Mouse (Mus musculus): ENCODE data around the gene Defb28. TPM values are rescaled to one million over a fixed set of nuclear protein-coding genes. Genes with fewer than 3 reads are reported as not detected.

The Defb28 gene
- not detected in 2 replicates for polyA plus RNA-seq (2015; fragmentation: Nextera tagmentation; extraction: Ambion mirVana)

- Histone ChIP-seq H3K4me1 (no peaks in the 10 kb centered on the region), H3K27me3 (no peaks in the 10 kb centered on the region), H3K4me3 (no peak within 1 kb of the TSS), H3K36me3 (no peaks in the 10 kb centered on the region), H3K9ac (no peak within 1 kb of the TSS), H3K9me3 (no peaks in the 10 kb centered on the region), H3K27ac (no peak within 1 kb of the TSS), H3K4me2 (no peak within 1 kb of the TSS)
- WGBS: 74% methylated on average over 4 of the region's 4 CpGs
- ATAC-seq (ENCODE audit: borderline replicate concordance, extremely low read depth, low FRiP score, low TSS enrichment): no peak
Measured at GRCm38 (mm10) chr2:152517981-152518380, at the start of gene Defb28. Gene Defb28 (plus strand): TSS chr2:152518255.

GRCm38 (mm10) chr2:152470973-152471372 is 47.1 kb upstream of the Defb28 start:
- Histone ChIP-seq H3K4me3 (no peak overlapping the region), H3K27ac (no peak overlapping the region), H3K9me3 (no peaks in the 10 kb centered on the region), H3K27me3 (no peaks in the 10 kb centered on the region), H3K36me3 (no peaks in the 10 kb centered on the region), H3K4me2 (no peak overlapping the region), H3K4me1 (no peaks in the 10 kb centered on the region), H3K9ac (no peak overlapping the region)
- 26% methylated on average over 7 of the region's 7 CpGs for WGBS
- ATAC-seq (ENCODE audit: borderline replicate concordance, extremely low read depth, low FRiP score, low TSS enrichment): no peak

GRCm38 (mm10) chr2:152472434-152472833 is 45.6 kb upstream of the Defb28 start:
- H3K4me1 ChIP-seq: no peaks in the 10 kb centered on the region
- no peaks in the 10 kb centered on the region for H3K36me3 ChIP-seq
- H3K4me3 ChIP-seq: no peak overlapping the region
- WGBS: 20% methylated on average over 3 of the region's 3 CpGs
- H3K9ac ChIP-seq: no peak overlapping the region
- H3K9me3 ChIP-seq: no peaks in the 10 kb centered on the region
- ATAC-seq (ENCODE audit: borderline replicate concordance, extremely low read depth, low FRiP score, low TSS enrichment): no peak
- H3K4me2 ChIP-seq: no peak overlapping the region
- no peak overlapping the region for H3K27ac ChIP-seq
- H3K27me3 ChIP-seq: no peaks in the 10 kb centered on the region

GRCm38 (mm10) chr2:152476763-152477162 is 41.3 kb upstream of the Defb28 start, which contains the start of gene Defb20:
Gene Defb20 (plus strand): TSS chr2:152477063.
- H3K4me2 ChIP-seq: no peak within 1 kb of the TSS
- H3K36me3 ChIP-seq: no peaks in the 10 kb centered on the region
- no peak for ATAC-seq (ENCODE audit: borderline replicate concordance, extremely low read depth, low FRiP score, low TSS enrichment)
- H3K4me1 ChIP-seq: no peaks in the 10 kb centered on the region
- no peaks in the 10 kb centered on the region for H3K27me3 ChIP-seq
- 60% methylated on average over 2 of the region's 2 CpGs for WGBS
- H3K9me3 ChIP-seq: no peaks in the 10 kb centered on the region
- no peak within 1 kb of the TSS for H3K27ac ChIP-seq
- H3K4me3 ChIP-seq: no peak within 1 kb of the TSS
- H3K9ac ChIP-seq: no peak within 1 kb of the TSS

GRCm38 (mm10) chr2:152480881-152481280 is 37.2 kb upstream of the Defb28 start:
- Histone ChIP-seq H3K4me1 (no peaks in the 10 kb centered on the region), H3K27me3 (no peaks in the 10 kb centered on the region), H3K9ac (no peak overlapping the region), H3K4me2 (no peak overlapping the region), H3K4me3 (no peak overlapping the region), H3K9me3 (no peaks in the 10 kb centered on the region), H3K36me3 (no peaks in the 10 kb centered on the region), H3K27ac (no peak overlapping the region)
- WGBS: 75% methylated on average over 3 of the region's 3 CpGs
- no peak for ATAC-seq (ENCODE audit: borderline replicate concordance, extremely low read depth, low FRiP score, low TSS enrichment)

- H3K9me3 ChIP-seq: no peaks in the 10 kb centered on the region
- 56% methylated on average over 7 of the region's 7 CpGs for WGBS
- H3K36me3 ChIP-seq: no peaks in the 10 kb centered on the region
- no peak overlapping the region for H3K4me3 ChIP-seq
- no peak overlapping the region for H3K9ac ChIP-seq
- H3K4me1 ChIP-seq: no peaks in the 10 kb centered on the region
- no peak for ATAC-seq (ENCODE audit: borderline replicate concordance, extremely low read depth, low FRiP score, low TSS enrichment)
- H3K4me2 ChIP-seq: no peak overlapping the region
- H3K27me3 ChIP-seq: no peaks in the 10 kb centered on the region
- H3K27ac ChIP-seq: no peak overlapping the region
Measured at GRCm38 (mm10) chr2:152481726-152482125, 36.3 kb upstream of the Defb28 start.

GRCm38 (mm10) chr2:152487024-152487423 is 31.0 kb upstream of the Defb28 start:
- Histone ChIP-seq H3K27me3 (no peaks in the 10 kb centered on the region), H3K9me3 (no peaks in the 10 kb centered on the region), H3K4me3 (no peak overlapping the region), H3K27ac (no peak overlapping the region), H3K9ac (no peak overlapping the region), H3K4me1 (no peaks in the 10 kb centered on the region), H3K36me3 (no peaks in the 10 kb centered on the region), H3K4me2 (no peak overlapping the region)
- ATAC-seq (ENCODE audit: borderline replicate concordance, extremely low read depth, low FRiP score, low TSS enrichment): no peak
- WGBS: 77% methylated on average over 2 of the region's 2 CpGs

GRCm38 (mm10) chr2:152490038-152490437 is 28.0 kb upstream of the Defb28 start, which contains the start of gene Defb22:
Gene Defb22 (minus strand): TSS chr2:152490138.
- H3K4me1 ChIP-seq: no peaks in the 10 kb centered on the region
- H3K9me3 ChIP-seq: no peaks in the 10 kb centered on the region
- no peak within 1 kb of the TSS for H3K4me3 ChIP-seq
- ATAC-seq (ENCODE audit: borderline replicate concordance, extremely low read depth, low FRiP score, low TSS enrichment): no peak
- no peaks in the 10 kb centered on the region for H3K27me3 ChIP-seq
- H3K4me2 ChIP-seq: no peak within 1 kb of the TSS
- no peaks in the 10 kb centered on the region for H3K36me3 ChIP-seq
- no peak within 1 kb of the TSS for H3K9ac ChIP-seq
- no peak within 1 kb of the TSS for H3K27ac ChIP-seq

GRCm38 (mm10) chr2:152493151-152493550 is 24.9 kb upstream of the Defb28 start:
- H3K27me3 ChIP-seq: no peaks in the 10 kb centered on the region
- no peak overlapping the region for H3K27ac ChIP-seq
- ATAC-seq (ENCODE audit: borderline replicate concordance, extremely low read depth, low FRiP score, low TSS enrichment): no peak
- H3K9ac ChIP-seq: no peak overlapping the region
- no peak overlapping the region for H3K4me3 ChIP-seq
- H3K4me2 ChIP-seq: no peak overlapping the region
- no peaks in the 10 kb centered on the region for H3K9me3 ChIP-seq
- no peaks in the 10 kb centered on the region for H3K4me1 ChIP-seq
- no peaks in the 10 kb centered on the region for H3K36me3 ChIP-seq
- 63% methylated on average over 6 of the region's 6 CpGs for WGBS

GRCm38 (mm10) chr2:152498020-152498419 is 20.0 kb upstream of the Defb28 start:
- H3K9ac ChIP-seq: no peak overlapping the region
- 52% methylated on average over 6 of the region's 6 CpGs for WGBS
- no peak overlapping the region for H3K27ac ChIP-seq
- H3K4me2 ChIP-seq: no peak overlapping the region
- no peaks in the 10 kb centered on the region for H3K9me3 ChIP-seq
- H3K4me3 ChIP-seq: no peak overlapping the region
- no peaks in the 10 kb centered on the region for H3K4me1 ChIP-seq
- ATAC-seq (ENCODE audit: borderline replicate concordance, extremely low read depth, low FRiP score, low TSS enrichment): no peak
- H3K36me3 ChIP-seq: no peaks in the 10 kb centered on the region
- no peaks in the 10 kb centered on the region for H3K27me3 ChIP-seq

- H3K9me3 ChIP-seq: no peaks in the 10 kb centered on the region
Measured at GRCm38 (mm10) chr2:152500204-152500862, 17.7 kb upstream of the Defb28 start.

GRCm38 (mm10) chr2:152500863-152501229 is 17.2 kb upstream of the Defb28 start:
- no peak overlapping the region for H3K9ac ChIP-seq
- no peak overlapping the region for H3K4me2 ChIP-seq
- H3K27me3 ChIP-seq: no peaks in the 10 kb centered on the region
- ATAC-seq (ENCODE audit: borderline replicate concordance, extremely low read depth, low FRiP score, low TSS enrichment): no peak
- no peaks in the 10 kb centered on the region for H3K4me1 ChIP-seq
- no peaks in the 10 kb centered on the region for H3K9me3 ChIP-seq
- no peak overlapping the region for H3K4me3 ChIP-seq
- no peaks in the 10 kb centered on the region for H3K36me3 ChIP-seq
- no peak overlapping the region for H3K27ac ChIP-seq
- WGBS: 73% methylated on average over 6 of the region's 6 CpGs

More at GRCm38 (mm10) chr2:152500204-152500862, 17.7 kb upstream of the Defb28 start:
- WGBS: 47% methylated on average over 7 of the region's 7 CpGs
- H3K4me1 ChIP-seq: no peaks in the 10 kb centered on the region
- H3K27ac ChIP-seq: no peak overlapping the region
- no peak overlapping the region for H3K4me3 ChIP-seq
- H3K4me2 ChIP-seq: no peak overlapping the region
- ATAC-seq (ENCODE audit: borderline replicate concordance, extremely low read depth, low FRiP score, low TSS enrichment): no peak
- H3K9ac ChIP-seq: no peak overlapping the region
- H3K36me3 ChIP-seq: no peaks in the 10 kb centered on the region
- no peaks in the 10 kb centered on the region for H3K27me3 ChIP-seq

- Histone ChIP-seq H3K4me1 (no peaks in the 10 kb centered on the region), H3K4me3 (no peak overlapping the region), H3K27me3 (no peaks in the 10 kb centered on the region), H3K36me3 (no peaks in the 10 kb centered on the region), H3K9me3 (no peaks in the 10 kb centered on the region), H3K9ac (no peak overlapping the region), H3K27ac (no peak overlapping the region), H3K4me2 (no peak overlapping the region)
- 68% methylated on average over 2 of the region's 2 CpGs for WGBS
- no peak for ATAC-seq (ENCODE audit: borderline replicate concordance, extremely low read depth, low FRiP score, low TSS enrichment)
Measured at GRCm38 (mm10) chr2:152503950-152504349, 14.1 kb upstream of the Defb28 start.
